Mouse (Mus musculus): ENCODE results near the gene 2310007B03Rik. TPM values are rescaled to one million over a fixed set of nuclear protein-coding genes. Genes with fewer than 3 reads are reported as not detected.
"Not testable (repeated sequence)": the region's sequence is repeated elsewhere in the genome, so short reads cannot be mapped to it uniquely, and the experiment has no call there.

Gene 2310007B03Rik
- 0.13 and 0.38 TPM in 2 replicates for polyA plus RNA-seq (2015; fragmentation: Nextera tagmentation; extraction: Ambion mirVana)

- H3K27me3 ChIP-seq = no peaks in the 10 kb centered on the region
- 44% methylated on average over 8 of the region's 8 CpGs for WGBS (ENCODE audit: insufficient replicate concordance)
- no peaks in the 10 kb centered on the region for H3K9me3 ChIP-seq (replicated peaks)
- H3K27ac ChIP-seq (replicated peaks) = no peak within 1 kb of the TSS
- ATAC-seq (ENCODE audit: insufficient read depth) = no peak
- no peak within 1 kb of the TSS for H3K9ac ChIP-seq
- no peaks in the 10 kb centered on the region for H3K36me3 ChIP-seq (replicated peaks)
- H3K4me2 ChIP-seq = no peak within 1 kb of the TSS
- no peak within 1 kb of the TSS for H3K4me3 ChIP-seq (replicated peaks)
- H3K4me1 ChIP-seq (replicated peaks) = no peaks in the 10 kb centered on the region
These were observed at the start of gene 2310007B03Rik for GRCm38 (mm10) chr1:93160501-93161133. TSS of gene 2310007B03Rik (minus strand) at chr1:93160948.

GRCm38 (mm10) chr1:93210213-93210641 is 49.5 kb upstream of the 2310007B03Rik start:
- H3K27ac ChIP-seq (replicated peaks) = no peak overlapping the region
- no peak overlapping the region for H3K4me3 ChIP-seq (replicated peaks)
- no peak overlapping the region for H3K4me2 ChIP-seq
- ATAC-seq (ENCODE audit: insufficient read depth) = no peak
- WGBS (ENCODE audit: insufficient replicate concordance) = 44% methylated on average over 9 of the region's 9 CpGs
- no peaks in the 10 kb centered on the region for H3K4me1 ChIP-seq (replicated peaks)
- H3K9me3 ChIP-seq (replicated peaks) = no peaks in the 10 kb centered on the region
- no peaks in the 10 kb centered on the region for H3K36me3 ChIP-seq (replicated peaks)
- H3K9ac ChIP-seq = no peak overlapping the region
- H3K27me3 ChIP-seq = no peaks in the 10 kb centered on the region

GRCm38 (mm10) chr1:93207536-93208064 is 46.9 kb upstream of the 2310007B03Rik start:
- Histone ChIP-seq H3K9me3 (replicated peaks) (no peaks in the 10 kb centered on the region), H3K4me1 (replicated peaks) (no peaks in the 10 kb centered on the region), H3K27me3 (no peaks in the 10 kb centered on the region), H3K4me3 (replicated peaks) (no peak overlapping the region), H3K4me2 (no peak overlapping the region), H3K9ac (no peak overlapping the region), H3K36me3 (replicated peaks) (no peaks in the 10 kb centered on the region), H3K27ac (replicated peaks) (no peak overlapping the region)
- ATAC-seq (ENCODE audit: insufficient read depth) = no peak
- 62% methylated on average over 4 of the region's 4 CpGs for whole genome bisulfite sequencing (ENCODE audit: insufficient replicate concordance)

- no peaks in the 10 kb centered on the region for H3K27me3 ChIP-seq
- no peak overlapping the region for H3K27ac ChIP-seq (replicated peaks)
- no peaks in the 10 kb centered on the region for H3K4me1 ChIP-seq (replicated peaks)
- H3K9ac ChIP-seq = no peak overlapping the region
- H3K36me3 ChIP-seq (replicated peaks) = no peaks in the 10 kb centered on the region
- H3K4me2 ChIP-seq = no peak overlapping the region
- 54% methylated on average over 12 of the region's 12 CpGs for WGBS (ENCODE audit: insufficient replicate concordance)
- no peak overlapping the region for H3K4me3 ChIP-seq (replicated peaks)
- ATAC-seq (ENCODE audit: insufficient read depth) = no peak
- H3K9me3 ChIP-seq (replicated peaks) = no peaks in the 10 kb centered on the region
These were observed 45.7 kb upstream of the 2310007B03Rik start for GRCm38 (mm10) chr1:93206277-93206970.

- H3K27me3 ChIP-seq = no peaks in the 10 kb centered on the region
- H3K9ac ChIP-seq = no peak overlapping the region
- H3K27ac ChIP-seq (replicated peaks) = no peak overlapping the region
- no peaks in the 10 kb centered on the region for H3K36me3 ChIP-seq (replicated peaks)
- ATAC-seq (ENCODE audit: insufficient read depth) = no peak
- no peak overlapping the region for H3K4me3 ChIP-seq (replicated peaks)
- H3K9me3 ChIP-seq (replicated peaks) = no peaks in the 10 kb centered on the region
- 49% methylated on average over 3 of the region's 3 CpGs for WGBS (ENCODE audit: insufficient replicate concordance)
- no peaks in the 10 kb centered on the region for H3K4me1 ChIP-seq (replicated peaks)
- no peak overlapping the region for H3K4me2 ChIP-seq
These were observed 37.2 kb upstream of the 2310007B03Rik start for GRCm38 (mm10) chr1:93197916-93198315.

GRCm38 (mm10) chr1:93197454-93197853 is 36.7 kb upstream of the 2310007B03Rik start:
- not testable (repeated sequence) for ATAC-seq (ENCODE audit: insufficient read depth); H3K9ac ChIP-seq; H3K27ac ChIP-seq (replicated peaks); H3K4me3 ChIP-seq (replicated peaks); H3K9me3 ChIP-seq (replicated peaks); H3K27me3 ChIP-seq; H3K4me1 ChIP-seq (replicated peaks); H3K36me3 ChIP-seq (replicated peaks); H3K4me2 ChIP-seq
- 72% methylated on average over 2 of the region's 2 CpGs for WGBS (ENCODE audit: insufficient replicate concordance)

GRCm38 (mm10) chr1:93194961-93195360 is 34.2 kb upstream of the 2310007B03Rik start:
- Histone ChIP-seq H3K27ac (replicated peaks) (no peak overlapping the region), H3K4me3 (replicated peaks) (no peak overlapping the region), H3K9me3 (replicated peaks) (no peaks in the 10 kb centered on the region), H3K9ac (no peak overlapping the region), H3K36me3 (replicated peaks) (no peaks in the 10 kb centered on the region), H3K27me3 (peaks cover 9% of the 10 kb centered on the region), H3K4me2 (no peak overlapping the region), H3K4me1 (replicated peaks) (no peaks in the 10 kb centered on the region)
- ATAC-seq (ENCODE audit: insufficient read depth) = no peak
- WGBS (ENCODE audit: insufficient replicate concordance) = 57% methylated on average over 3 of the region's 3 CpGs

GRCm38 (mm10) chr1:93190726-93191305 is 30.1 kb upstream of the 2310007B03Rik start:
- no peak for ATAC-seq (ENCODE audit: insufficient read depth)
- H3K36me3 ChIP-seq (replicated peaks) = no peaks in the 10 kb centered on the region
- no peak overlapping the region for H3K9ac ChIP-seq
- no peak overlapping the region for H3K4me2 ChIP-seq
- no peaks in the 10 kb centered on the region for H3K9me3 ChIP-seq (replicated peaks)
- peaks cover 16% of the 10 kb centered on the region for H3K27me3 ChIP-seq
- H3K27ac ChIP-seq (replicated peaks) = no peak overlapping the region
- WGBS (ENCODE audit: insufficient replicate concordance) = 9% methylated on average over 10 of the region's 17 CpGs
- H3K4me1 ChIP-seq (replicated peaks) = no peaks in the 10 kb centered on the region
- no peak overlapping the region for H3K4me3 ChIP-seq (replicated peaks)

- 0 out of 2 replicates have a peak, but pooled peaks cover 2% of the 10 kb centered on the region for H3K27me3 ChIP-seq
- no peak overlapping the region for H3K4me2 ChIP-seq
- no peak overlapping the region for H3K9ac ChIP-seq
- H3K27ac ChIP-seq (replicated peaks) = no peak overlapping the region
- H3K36me3 ChIP-seq (replicated peaks) = no peaks in the 10 kb centered on the region
- H3K4me1 ChIP-seq (replicated peaks) = no peaks in the 10 kb centered on the region
- no peaks in the 10 kb centered on the region for H3K9me3 ChIP-seq (replicated peaks)
- 64% methylated on average over 14 of the region's 14 CpGs for WGBS (ENCODE audit: insufficient replicate concordance)
- no peak for ATAC-seq (ENCODE audit: insufficient read depth)
- H3K4me3 ChIP-seq (replicated peaks) = no peak overlapping the region
These were observed 23.5 kb upstream of the 2310007B03Rik start for GRCm38 (mm10) chr1:93184071-93184828.

- H3K4me3 ChIP-seq (replicated peaks) = no peak overlapping the region
- no peaks in the 10 kb centered on the region for H3K36me3 ChIP-seq (replicated peaks)
- H3K9me3 ChIP-seq (replicated peaks) = no peaks in the 10 kb centered on the region
- no peaks in the 10 kb centered on the region for H3K4me1 ChIP-seq (replicated peaks)
- no peak overlapping the region for H3K9ac ChIP-seq
- no peak overlapping the region for H3K4me2 ChIP-seq
- no peak for ATAC-seq (ENCODE audit: insufficient read depth)
- H3K27me3 ChIP-seq = peaks cover 21% of the 10 kb centered on the region
- no peak overlapping the region for H3K27ac ChIP-seq (replicated peaks)
- WGBS (ENCODE audit: insufficient replicate concordance) = 58% methylated on average over 7 of the region's 7 CpGs
These were observed 21.5 kb upstream of the 2310007B03Rik start for GRCm38 (mm10) chr1:93182281-93182680.

Measured in liver, embryonic 15.5 days (tissue).